Mouse (Mus musculus) ovary, postnatal 10 days (tissue): ENCODE results near the gene Afap1l2.

Source experiments
- DNase-seq: peaks from one replicate; pipeline ENCODE4 v3.0.0; 2022; ENCODE audit warnings: low spot score

Gene Afap1l2

DNA sequence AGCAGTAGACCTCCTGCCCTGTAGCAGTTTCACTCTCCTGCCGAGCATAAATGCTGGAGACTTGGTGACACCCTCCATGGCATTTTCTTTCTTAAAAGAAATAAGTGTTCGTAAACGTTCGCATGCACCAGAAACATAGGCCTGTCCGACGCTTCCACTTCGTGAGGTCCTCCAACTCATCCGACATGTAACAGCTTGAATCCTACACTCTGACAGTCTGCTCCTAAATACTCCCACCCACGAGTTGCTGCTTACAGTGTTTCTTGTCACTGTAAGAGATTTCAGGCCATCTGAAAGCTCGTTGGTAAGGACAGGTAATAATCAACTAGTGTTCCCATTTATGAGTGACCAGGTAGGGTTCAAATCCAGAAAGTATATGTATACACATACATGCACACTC lies 120.1 kb downstream of the Afap1l2 start:
- DNase-seq: no peak

DNA sequence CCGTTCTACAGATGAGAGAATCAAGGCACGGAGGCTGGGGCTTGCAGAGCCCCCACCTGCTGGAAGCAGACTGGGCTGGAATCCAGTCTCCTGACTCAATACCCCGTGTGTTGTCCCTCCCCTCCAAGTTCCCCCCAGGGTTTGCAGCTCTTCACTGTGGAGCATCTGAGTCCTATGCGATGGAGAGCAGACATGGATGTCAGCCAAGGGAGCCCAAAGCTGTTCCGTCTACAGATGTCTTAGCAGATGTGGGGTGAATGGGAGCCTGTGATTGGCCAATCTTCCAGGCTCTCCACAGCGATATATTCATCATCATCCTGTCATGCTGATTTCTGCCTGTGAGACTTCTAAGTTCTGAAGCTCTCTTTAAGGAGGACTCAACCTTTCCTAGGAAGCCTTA lies 130.7 kb downstream of the Afap1l2 start:
- DNase-seq: no peak

DNA sequence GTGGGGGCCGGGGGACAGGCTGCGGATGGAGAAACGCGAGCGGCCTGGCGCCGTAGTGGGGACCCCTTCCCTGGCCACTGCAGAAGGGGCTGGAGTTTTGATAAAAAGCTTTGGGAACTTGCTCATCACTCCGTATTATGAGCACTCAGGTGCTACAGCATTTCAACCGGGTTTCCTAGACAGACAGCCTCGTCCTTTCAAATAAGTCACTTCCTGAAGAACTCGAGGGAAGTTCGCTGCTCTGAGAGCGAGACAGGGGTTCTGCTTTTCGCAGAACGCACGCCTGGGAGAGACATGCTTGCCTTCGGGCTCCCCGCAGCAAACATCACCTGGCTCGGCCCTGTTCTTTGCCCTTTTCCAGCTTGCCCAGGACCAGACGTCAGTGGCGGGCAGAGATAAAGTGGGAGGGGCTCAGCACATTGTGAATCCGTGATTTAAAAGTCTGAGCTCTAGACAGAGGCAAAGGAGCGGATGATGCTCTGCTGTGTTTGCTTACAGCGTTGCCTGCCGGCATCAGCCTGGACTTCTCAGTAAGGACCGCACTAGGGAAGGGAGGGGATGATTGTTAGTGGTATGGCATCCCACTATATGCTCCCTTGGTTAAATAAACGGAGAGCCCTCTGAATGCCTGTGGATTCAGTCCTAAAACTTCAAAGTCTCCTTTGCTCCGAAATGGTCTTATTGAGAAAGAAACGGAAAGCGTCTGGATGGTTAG lies 133.3 kb downstream of the Afap1l2 start:
- no peak for DNase-seq

DNA sequence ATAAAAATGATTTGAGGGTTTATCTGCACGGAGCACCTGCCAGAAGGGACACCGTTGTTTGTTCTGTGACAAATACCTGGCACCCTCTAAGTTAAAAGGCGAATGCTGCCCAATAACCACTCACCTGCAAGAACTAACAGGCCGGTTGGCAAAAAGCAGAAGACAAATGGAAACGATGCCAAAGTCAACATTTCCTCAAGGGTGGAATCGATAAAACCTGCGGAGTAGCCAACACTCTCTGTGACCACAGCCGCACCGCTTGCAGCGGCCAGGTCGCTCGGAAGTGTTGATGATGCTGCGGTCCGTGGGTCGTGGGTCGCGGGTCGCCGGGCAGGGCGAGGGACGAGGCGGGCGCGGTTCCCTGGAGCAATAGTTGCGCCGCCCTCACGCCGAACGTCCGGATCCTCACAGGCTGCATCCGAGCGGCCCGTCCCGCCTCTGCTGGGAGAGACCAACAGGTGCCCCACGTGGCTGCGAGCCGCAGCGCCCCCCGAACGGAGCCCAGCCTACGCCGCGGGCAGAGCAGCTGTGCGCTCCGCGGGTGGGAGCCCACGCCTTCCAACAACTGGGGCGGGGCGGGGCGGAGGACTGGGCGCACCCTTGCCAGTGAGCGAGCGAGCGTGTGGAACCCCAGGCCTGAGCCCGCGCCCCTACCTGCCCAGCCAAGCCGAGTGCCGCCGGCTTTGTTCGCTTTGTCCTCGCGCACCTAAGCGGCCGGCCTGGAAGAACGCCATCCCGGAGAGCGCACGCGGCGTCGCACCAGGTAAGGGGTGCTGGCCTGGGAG lies 134.0 kb downstream of the Afap1l2 start, which contains the start of gene Vwa2:
Gene Vwa2, plus strand, starts transcription at position 434 of the 785 bp plus-strand sequence.
- DNase-seq: no peak

DNA sequence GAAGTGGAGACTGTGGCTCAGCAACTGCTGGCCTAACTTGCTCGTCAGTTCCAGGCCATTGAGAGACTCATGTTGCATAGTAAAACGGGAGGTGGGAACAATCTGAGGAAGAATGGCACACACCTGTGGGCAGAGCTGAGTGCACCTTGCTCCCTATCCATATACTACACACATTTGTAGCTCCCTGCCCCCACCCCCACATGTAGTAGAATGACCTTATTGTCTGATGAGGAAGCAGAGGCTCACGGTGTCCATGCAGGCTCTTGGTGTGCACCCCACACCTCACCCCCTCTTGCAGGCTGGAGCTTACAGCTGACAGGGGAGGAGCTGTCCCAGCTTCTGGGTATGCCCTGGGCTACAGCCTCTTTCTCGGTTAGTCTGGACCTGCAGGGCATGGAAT lies 140.3 kb downstream of the Afap1l2 start:
- DNase-seq: no peak
